Mouse (Mus musculus): ENCODE measurements at regions not wholly inside any gene's neighbourhood (a gene's known extent, or its start where the extent isn't known, plus 50 kb on each side); places are given as distances from the start of the nearest gene placed in this dataset.

DNA sequence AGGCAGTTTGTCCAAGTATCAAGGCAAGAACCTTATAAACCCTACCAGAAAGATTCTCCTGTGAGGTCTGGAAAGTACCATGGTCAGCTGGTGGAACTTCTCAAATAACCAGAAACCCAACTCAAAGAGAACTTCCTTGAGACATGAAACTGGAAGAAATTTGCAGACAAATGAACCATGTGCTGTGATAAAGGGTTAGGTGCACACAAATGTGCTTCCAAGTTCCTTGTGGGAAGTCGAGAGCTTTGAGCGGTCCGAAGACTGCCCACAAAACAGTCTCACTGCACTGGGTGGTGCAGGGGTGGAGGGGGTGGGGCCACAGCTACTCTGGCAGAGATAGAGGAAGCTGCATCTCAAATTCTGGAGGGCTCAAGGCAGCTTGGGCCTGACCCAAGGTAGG, 107.2 kb downstream of the Irs2 start:
- DNase-seq (ENCODE audit: low read depth, low spot score): peak; percentile 61
- no peak overlapping the region for H3K9ac ChIP-seq (ENCODE audit: control insufficient read depth, low read depth, low read length, poor library complexity, severe bottlenecking)
- no peaks in the 10 kb centered on the region for H3K36me3 ChIP-seq (ENCODE audit: control insufficient read depth in 1 of 2, insufficient read depth in 2 of 2, low read length in 2 of 2)
- H3K27me3 ChIP-seq (ENCODE audit: control insufficient read depth in 1 of 2, insufficient read depth in 2 of 2, low read length in 2 of 2): peaks cover 0 to 2% of the 10 kb centered on the region in 2 experiments; a peak in 3 of 4 replicates
- H3K79me2 ChIP-seq (ENCODE audit: control insufficient read depth, insufficient read depth, low read length, poor library complexity): no peaks in the 10 kb centered on the region
- H3K9me3 ChIP-seq (replicated peaks; ENCODE audit: insufficient read depth, low read length): no peaks in the 10 kb centered on the region
- H3K27ac ChIP-seq (ENCODE audit: control insufficient read depth, low read depth, low read length): no peak overlapping the region
- no peak for TF ChIP-seq RCOR1 (IDR thresholded peaks at IDR 0.05; ENCODE audit: low read depth, low read length)
- 0 out of 2 replicates have a peak, but pooled peaks have one; percentile 20 for TF ChIP-seq SIN3A (IDR thresholded peaks at IDR 0.05; ENCODE audit: low read length)
- no peak overlapping the region for H3K4me3 ChIP-seq (ENCODE audit: control insufficient read depth in 1 of 2, insufficient read depth in 1 of 2, low read depth in 2 of 2, low read length in 2 of 2)
- H3K4me1 ChIP-seq (ENCODE audit: control insufficient read depth in 1 of 2, insufficient read depth in 2 of 2, low read length in 2 of 2): no peaks in the 10 kb centered on the region

DNA sequence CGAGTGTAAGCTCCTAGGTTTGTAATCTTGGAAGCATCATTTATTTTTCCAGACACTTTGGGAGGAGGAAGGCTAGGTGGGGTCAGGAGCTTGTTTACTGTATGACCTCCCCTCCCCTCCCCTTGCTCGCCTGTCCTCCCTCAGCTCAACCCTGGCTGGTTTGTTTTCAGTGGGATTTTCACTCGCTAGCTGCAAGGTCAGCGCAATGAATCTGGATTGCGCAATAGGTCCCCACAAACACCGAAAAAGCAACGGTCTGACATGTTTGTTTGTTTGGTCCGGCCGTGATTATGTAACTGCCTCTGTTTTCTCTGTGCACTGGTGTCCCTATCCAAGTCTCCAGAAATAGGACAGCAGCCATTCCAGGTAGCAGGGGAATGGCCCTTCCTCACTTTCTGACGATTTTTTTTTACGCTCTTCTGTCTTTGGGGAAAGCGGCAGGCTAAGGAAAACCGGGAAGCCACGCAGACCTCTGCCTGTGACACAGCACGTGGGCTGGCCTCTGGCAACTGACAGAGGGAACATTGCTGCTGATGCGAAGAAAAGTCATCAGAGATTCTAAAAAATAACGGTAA, 108.6 kb downstream of the Irs2 start:
- no peak for DNase-seq (ENCODE audit: low read depth, low spot score)
- Histone ChIP-seq H3K9ac (ENCODE audit: control insufficient read depth, low read depth, low read length, poor library complexity, severe bottlenecking) (no peak overlapping the region), H3K79me2 (ENCODE audit: control insufficient read depth, insufficient read depth, low read length, poor library complexity) (no peaks in the 10 kb centered on the region), H3K9me3 (replicated peaks; ENCODE audit: insufficient read depth, low read length) (no peaks in the 10 kb centered on the region), H3K36me3 (ENCODE audit: control insufficient read depth in 1 of 2, insufficient read depth in 2 of 2, low read length in 2 of 2) (no peaks in the 10 kb centered on the region), H3K27me3 (ENCODE audit: control insufficient read depth in 1 of 2, insufficient read depth in 2 of 2, low read length in 2 of 2) (no peaks in the 10 kb centered on the region; a peak in 2 of 4 replicates), H3K4me1 (ENCODE audit: control insufficient read depth in 1 of 2, insufficient read depth in 2 of 2, low read length in 2 of 2) (no peaks in the 10 kb centered on the region), H3K4me3 (ENCODE audit: control insufficient read depth in 1 of 2, insufficient read depth in 1 of 2, low read depth in 2 of 2, low read length in 2 of 2) (no peak overlapping the region), H3K27ac (ENCODE audit: control insufficient read depth, low read depth, low read length) (no peak overlapping the region)
- TF ChIP-seq JUND (IDR thresholded peaks at IDR 0.05; ENCODE audit: low read depth, low read length): no peak
- TF ChIP-seq USF2 (IDR thresholded peaks at IDR 0.05; ENCODE audit: borderline replicate concordance in 1 of 2, insufficient read depth in 1 of 2, low read depth in 1 of 2, low read length in 2 of 2): no peak
- TF ChIP-seq RAD21 (IDR thresholded peaks at IDR 0.05; ENCODE audit: low read depth, low read length): no peak
- no peak for TF ChIP-seq SMC3 (IDR thresholded peaks at IDR 0.05; ENCODE audit: low read depth, low read length)
- no peak for TF ChIP-seq KAT2A (conservative IDR thresholded peaks at IDR 0.05; ENCODE audit: low read depth, low read length)
- no peak for TF ChIP-seq MYB (IDR thresholded peaks at IDR 0.05; ENCODE audit: low read depth, low read length)
- no peak for TF ChIP-seq EP300 (IDR thresholded peaks at IDR 0.05; ENCODE audit: low read depth in 1 of 2, low read length in 2 of 2)
- TF ChIP-seq ZMIZ1 (IDR thresholded peaks at IDR 0.05; ENCODE audit: low read depth, low read length): no peak
- no peak for TF ChIP-seq MEF2A (IDR thresholded peaks at IDR 0.05; ENCODE audit: extremely low read depth, insufficient replicate concordance, low read depth, low read length, poor library complexity, severe bottlenecking)
- TF ChIP-seq TBP (IDR thresholded peaks at IDR 0.05; ENCODE audit: low read depth, low read length): no peak
- TF ChIP-seq UBTF (IDR thresholded peaks at IDR 0.05; ENCODE audit: borderline replicate concordance, insufficient read depth, low read depth, low read length): no peak
- no peak for TF ChIP-seq MXI1 (IDR thresholded peaks at IDR 0.05; ENCODE audit: low read depth, low read length)
- no peak for TF ChIP-seq CTCF (IDR thresholded peaks at IDR 0.05 in 2 of 3, conservative IDR thresholded peaks at IDR 0.05 in 1 of 3; ENCODE audit: control insufficient read depth in 1 of 3, insufficient read depth in 1 of 3, low read depth in 2 of 3, low read length in 3 of 3, poor library complexity in 1 of 3, severe bottlenecking in 1 of 3)
- no peak for TF ChIP-seq ETS1 (IDR thresholded peaks at IDR 0.05; ENCODE audit: low read depth, low read length)
- no peak for TF ChIP-seq USF1 (IDR thresholded peaks at IDR 0.05; ENCODE audit: low read depth, low read length)
- no peak for TF ChIP-seq GABPA (IDR thresholded peaks at IDR 0.05; ENCODE audit: low read depth, low read length)
